Mouse (Mus musculus) spleen, postnatal 36 days (tissue): ENCODE measurements at regions not wholly inside any gene's neighbourhood (a gene's known extent, or its start where the extent isn't known, plus 50 kb on each side); places are given as distances from the start of the nearest gene placed in this dataset.

Experiments used
- DNase-seq, 2 experiments: peaks; one replicate each; pipeline ENCODE4 v3.0.0; 2022; ENCODE audit warnings: low spot score in 2 of 2, mixed read lengths in 1 of 2

DNA sequence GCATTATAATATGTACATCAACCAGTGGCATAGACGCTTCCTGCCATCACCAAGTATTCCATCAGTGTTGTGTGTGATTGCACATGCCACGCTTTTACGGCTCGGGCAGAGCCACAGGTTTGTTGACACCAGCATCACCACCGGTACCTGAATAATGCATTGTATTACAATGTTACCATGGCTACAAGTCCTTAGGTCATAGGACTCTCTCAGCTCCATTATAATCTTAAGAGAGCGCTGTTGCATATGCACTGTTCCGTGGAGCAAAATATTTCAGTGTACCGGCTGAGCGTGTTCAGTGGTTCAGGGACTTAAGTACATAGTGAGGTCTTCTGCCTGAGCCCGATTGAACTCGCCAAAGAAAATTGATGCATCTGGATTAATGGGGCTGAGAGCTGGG is 303.4 kb upstream of the Id4 start:
- DNase-seq, result no peak

DNA sequence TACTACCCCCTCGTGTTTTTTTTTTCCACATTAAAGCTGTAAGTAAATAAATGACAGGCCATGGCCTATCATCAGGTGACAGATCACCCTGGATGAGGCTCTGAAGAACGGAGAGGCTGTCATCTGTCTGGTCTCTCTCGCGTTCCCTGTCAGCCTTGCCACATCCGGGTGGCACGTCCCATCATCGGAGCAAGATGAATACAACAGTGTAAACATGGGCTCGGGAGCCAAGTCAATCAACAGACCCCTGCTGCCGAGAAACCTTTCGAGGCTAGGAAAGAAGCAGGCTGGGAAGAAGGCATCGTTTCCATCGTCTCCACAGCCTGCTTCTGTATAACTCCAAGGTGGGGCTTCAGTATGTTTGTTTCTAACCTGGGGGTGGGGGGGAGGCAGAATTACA is 286.8 kb upstream of the Id4 start:
- DNase-seq, result no peak

DNA sequence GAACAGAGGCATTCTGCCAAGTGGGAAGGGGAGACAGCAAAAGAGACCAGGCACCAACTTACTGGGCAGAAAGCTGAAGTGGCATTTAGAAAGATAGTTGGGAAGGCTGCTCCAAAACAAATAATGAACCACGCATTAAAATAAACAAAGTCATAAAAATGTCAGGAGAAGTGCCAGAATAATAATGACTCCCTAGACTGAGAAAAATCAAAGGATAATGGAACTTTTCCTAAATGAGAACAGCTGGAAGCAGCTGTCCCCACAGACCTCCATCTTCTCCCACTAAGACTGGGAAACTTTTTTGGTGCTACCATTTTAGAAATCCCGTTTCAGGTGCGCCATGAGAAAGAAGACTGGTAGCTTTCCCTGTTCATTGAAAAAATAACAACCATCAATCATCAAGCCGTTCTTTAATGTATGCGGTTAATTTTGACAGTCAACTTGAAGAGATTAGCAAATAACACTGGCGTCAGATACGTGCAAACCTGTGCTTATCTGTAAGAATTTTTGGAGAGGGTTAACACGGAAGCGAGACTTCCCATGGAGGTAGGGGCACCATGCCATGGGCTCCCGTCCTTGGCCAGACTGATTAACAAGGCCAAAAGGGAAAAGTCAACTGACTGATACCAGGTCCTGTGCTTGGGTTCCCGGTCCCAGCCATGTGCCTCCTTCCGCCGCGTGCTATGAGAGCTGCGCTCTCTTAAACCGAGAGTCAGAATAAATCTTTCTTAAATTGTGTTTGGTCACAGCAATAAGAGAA is 286.1 kb upstream of the Id4 start:
- no peak for DNase-seq

DNA sequence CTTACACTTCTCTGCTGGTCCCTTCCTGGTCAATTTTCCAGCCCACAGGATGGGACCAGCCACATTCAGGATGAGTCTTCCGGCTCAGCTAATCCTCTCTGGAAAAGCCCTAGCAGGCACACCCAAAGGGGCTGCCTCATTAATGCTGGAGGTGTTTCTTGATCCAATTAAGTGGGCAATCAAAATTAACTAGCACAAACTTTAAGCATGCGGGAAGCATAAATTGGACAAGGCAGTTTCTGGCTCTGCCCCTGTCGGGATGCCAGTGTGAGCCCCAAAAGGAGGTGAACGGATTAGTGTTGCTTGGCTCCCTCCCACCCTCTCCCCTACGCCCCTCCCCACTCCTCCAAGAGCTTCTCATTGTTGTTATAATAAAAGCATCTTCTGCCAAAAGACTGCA is 262.5 kb upstream of the Id4 start:
- no peak for DNase-seq

DNA sequence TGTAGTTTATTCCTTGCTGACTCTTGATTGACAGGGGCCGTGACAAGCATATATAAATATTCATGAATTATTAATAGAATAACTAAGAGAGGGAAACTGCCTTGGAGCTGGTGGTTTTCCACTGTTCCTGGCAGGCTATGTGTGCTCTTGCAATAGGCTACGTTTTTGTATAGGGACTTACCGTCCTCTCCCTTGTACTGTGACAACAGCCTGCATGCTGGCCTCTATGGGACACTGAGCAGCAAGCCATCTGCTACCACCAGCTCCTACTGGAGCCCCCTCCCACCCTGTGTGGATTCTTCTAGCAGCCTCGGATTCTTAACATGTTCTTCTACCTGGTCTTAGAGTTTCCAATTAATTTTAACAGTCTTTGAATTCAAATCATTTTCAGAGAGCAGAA is 261.6 kb upstream of the Id4 start:
- no peak for DNase-seq

DNA sequence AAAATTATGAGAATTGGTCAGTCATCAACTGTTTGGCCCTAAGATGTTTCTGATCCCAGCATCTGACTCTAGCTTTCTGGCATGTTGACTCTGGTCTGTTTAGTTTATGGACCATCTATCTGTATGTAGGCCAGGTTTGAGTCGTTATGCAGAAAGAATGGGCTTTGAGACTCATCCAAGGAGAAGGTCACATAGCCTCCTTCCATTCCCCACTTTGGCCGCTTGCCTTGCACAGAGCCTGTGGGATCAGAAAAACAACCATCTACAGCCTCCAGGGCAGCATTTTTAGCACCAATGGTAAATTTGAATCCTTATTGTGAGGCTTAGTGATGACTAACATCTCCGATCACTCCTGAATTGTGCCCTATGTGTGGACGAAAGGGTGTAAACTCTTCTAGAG is 257.9 kb upstream of the Id4 start:
- DNase-seq, result no peak

DNA sequence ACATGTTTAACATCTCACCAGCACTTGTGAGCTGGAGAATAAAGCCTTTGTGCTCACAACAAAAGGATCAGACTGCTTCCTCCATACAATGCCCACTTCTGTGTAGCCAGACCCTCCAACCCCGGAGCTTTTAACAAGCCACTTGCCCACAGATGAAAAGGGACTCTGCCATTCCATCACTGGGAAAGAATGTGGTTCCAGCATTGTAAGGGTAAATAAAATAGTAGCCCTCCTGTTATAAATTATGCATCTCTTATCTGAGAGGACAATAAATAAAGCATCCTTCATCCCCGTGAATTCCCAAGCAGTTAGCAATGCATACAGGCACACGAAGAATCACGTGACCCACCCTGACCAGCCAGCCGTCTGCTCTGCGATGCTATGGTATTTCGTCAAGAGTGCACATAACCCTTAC is 247.7 kb upstream of the Id4 start:
- DNase-seq, result no peak

DNA sequence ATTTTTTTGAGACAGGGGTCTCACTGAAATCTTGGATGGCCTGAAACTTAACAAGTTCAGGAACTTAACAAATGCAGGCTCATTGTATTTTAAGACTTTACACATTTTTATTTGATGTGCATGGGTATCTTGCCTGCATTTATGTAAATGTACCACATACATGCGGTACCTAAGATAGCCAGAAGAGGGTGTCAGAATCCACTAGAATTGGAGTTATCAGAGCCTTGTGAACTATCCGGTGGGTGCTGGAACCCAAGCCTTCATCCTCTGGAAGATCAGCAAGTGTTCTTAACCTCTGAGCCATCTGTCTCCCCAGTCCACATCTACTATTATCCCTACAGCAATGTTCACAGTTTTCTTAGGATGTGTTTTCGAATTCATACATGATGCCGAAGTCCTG is 245.7 kb upstream of the Id4 start:
- DNase-seq, result no peak

DNA sequence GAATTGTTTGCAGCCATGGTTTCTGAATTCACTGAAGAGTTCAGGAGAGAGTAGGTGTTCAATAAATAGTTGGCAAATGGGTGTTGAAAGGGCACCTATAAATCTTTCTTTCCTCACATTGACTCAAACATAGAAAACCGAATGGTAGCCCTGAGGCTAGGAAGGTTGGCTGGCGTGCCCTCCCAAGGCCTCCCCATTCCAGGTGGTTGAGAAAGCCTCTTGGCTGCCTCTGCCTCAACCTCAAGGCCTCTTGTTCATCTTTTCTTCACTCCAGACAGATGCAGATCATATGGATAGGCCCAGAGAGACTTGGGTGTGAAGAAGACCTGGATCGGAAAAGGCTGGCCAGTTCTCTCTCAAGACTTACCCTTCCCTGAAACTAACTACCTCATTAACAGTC is 245.0 kb upstream of the Id4 start:
- DNase-seq, result no peak

DNA sequence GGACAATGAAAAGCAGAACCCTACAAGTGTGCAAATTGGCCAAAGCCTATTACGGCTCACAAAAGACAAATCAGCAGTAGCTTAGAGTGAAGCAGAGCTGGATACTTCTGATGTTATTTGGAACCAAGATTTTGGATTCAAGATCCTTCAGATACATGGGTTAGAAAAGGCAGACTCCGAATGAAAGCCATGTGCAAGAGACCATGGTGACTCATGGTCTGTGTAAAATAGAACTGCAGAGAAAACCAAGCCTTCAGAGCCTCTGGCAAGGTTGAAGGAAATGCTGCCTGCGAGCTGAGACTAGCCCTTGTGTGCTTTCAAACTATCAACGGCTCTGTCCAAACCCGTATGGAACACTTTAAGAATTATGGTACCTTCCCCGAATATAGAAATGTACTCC is 244.4 kb upstream of the Id4 start:
- DNase-seq, result no peak

DNA sequence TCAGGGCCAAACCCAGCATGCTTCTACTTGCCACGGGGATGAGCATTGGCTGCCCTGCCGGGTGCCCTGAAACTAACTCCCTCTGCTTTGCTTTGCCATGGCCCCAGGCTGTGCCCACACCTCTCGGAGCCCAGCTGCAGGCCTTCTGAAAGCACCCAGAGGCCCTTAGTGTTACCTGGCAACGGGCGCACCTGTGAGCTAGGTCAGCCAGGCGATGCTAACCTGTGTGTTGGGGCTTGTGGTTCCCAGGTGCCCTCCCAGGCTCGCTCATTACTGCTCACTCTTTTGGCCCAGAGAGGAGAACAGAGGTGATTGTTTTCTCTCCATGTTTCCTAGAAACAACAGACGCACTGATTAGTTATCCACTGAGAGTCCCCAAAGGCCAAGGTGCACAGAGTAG is 243.4 kb upstream of the Id4 start:
- no peak for DNase-seq

DNA sequence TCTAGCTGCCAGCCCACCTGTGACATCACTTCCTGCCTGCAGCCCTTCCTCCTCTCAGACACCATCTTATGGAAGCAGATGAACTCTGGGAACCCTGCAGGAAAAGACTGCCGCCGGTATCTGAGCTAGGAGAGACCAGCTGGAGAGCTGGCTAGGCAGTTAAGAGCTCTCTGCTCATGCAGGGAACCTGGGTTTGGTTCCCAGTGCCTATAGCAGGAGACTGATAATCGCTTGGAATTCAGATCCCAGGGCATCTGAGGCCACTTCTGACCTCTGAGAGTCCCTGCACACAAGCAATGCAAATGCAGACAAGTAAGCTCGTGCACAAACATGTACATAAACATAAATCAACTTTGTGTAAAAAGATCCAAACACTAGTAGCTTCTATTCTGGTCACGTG is 242.4 kb upstream of the Id4 start:
- DNase-seq, result no peak

DNA sequence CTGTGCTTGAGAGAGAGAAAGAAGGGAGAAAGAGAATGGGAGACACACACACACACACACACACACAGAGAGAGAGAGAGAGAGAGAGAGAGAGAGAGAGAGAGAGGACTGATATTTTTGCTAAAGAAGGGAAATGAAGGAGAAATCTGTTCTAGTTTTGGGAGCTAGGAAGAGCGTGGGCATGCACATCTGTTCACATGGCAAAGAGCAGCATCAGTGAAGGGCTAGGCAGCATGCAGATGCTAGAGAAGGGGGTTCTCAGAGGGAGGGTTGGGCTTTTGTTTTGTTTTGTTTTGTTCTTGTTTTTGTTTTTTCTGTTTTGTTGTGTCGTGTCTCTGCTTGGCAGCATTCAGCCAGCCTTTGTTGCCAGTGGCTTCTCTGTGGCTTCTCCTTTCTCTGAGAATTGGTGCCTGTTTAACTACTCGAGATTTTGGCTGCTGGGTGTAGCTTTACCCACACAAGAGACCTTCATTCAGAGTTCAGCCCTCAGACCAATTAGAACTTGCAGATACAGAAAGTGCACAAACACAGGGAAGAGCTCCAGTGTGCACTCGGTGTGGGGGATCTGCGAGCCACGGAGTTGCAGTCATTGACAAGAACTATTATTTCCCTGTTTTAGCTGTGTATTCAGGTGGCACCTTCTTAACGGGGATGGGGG is 237.9 kb upstream of the Id4 start:
- no peak for DNase-seq

DNA sequence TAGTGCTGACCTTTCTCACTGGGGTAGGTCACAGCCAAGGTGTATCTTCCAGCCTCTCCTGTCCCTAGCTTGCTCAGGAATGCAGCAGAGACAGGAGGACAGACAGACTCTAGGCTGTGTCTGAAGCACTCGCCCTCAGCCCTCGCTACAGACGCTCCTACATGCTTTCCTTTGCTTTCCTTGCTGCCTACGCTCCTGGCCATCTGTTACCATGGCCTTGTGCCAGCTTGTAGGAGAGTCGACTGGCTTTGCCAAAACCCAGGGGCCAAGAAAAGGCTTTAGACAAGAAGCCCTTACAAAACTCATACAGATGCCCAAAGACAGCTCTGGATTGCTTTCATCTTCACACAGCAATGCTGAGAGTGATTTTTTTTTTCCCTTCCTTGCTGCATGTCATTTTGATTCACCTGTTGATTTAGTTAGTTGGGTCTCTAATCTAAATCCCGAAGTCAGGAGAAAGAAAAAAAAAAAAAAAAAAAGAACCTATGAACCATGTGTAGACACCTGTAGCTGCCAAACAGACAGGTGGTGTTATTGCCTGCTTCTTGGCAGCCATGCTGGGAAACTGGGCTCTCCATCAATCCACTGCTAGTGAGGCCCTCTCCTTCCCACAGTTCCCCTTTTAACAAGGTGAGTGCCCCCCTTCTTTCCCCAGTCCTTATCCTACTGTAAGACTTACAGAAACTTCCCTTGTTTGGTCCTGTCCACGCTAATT is 233.1 kb upstream of the Id4 start:
- DNase-seq, result peak in 1 of 2 experiments; percentile 6

DNA sequence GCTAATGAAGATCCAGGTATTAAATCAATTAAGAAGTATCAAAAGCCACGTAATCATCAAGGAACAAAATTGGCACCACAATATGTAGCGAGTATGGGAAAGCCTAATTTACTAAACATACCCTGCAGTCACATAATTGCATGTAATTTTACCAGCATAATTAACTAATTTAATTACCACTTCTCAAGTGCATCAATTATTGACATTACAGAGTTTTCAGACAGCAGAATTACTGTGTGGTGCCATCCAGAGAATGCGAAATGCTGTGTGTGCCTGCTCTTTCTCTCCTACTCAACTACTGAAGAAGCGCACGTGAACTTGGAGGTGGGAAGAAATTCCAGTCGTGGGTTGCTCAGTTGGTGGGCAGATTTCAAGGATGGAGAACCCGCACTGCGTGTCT is 229.5 kb upstream of the Id4 start:
- no peak for DNase-seq

DNA sequence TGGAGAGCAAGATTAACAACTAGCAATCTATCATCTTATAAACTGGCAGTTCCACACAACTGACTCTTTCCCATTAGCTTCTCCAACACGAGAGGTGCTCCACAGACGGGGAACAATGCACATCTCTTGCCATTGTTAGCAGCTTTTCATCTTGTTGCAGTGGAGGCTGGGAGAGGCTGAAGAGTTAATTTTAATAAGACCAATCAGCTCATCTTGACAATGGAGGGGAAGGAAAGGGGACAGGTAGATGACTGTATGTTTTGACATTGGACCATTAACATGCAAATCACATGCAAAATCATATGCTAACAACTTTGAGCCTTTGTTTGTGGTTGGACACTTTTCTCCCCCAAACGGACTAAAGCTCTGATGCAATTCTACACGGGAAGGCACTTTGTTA is 218.9 kb upstream of the Id4 start:
- no peak for DNase-seq

DNA sequence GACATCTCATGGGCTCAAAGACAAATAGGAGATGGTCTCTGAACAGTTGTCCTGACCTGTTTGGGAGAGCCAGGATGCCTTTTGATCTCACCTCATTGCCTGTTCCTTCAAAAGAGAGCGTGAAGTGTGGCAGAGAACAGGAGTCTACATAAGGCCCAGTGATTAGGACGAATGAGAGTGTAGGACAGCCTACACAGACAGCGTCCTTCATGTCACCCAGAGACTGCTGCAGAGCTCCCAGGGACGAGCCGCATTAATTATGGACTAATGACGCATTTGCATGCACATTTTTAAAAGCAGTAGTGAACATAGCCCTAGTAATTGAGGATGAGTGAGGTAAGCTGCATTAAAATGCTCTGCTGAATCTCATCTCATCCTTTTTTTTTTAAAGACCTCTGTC is 218.5 kb upstream of the Id4 start:
- no peak for DNase-seq

DNA sequence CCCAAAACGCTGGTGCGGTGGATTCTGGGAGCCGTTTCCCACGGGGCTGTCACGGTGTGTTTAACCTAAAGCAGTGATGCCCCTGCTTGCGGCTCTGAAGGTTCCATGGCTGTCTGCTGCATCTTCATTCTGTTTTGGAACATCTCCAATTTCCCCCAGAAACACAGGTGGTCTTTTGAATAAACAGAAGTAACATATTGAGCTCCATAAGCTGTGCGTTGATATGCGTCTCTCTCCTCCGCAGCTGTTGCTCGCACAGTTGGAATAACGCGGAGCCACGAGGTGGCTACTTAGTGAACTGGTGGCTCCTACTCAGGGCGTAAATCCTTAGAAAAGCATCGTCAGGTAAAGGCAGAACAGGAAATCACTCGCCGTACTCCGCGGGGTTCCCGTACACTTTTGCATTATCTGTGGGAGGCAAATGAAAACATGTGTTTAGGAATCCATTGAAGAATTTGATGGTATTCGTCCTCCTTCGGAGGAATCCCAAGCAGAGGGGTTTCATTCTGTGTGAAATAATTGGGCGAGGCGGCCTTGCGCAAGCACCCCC is 214.8 kb upstream of the Id4 start:
- no peak for DNase-seq

DNA sequence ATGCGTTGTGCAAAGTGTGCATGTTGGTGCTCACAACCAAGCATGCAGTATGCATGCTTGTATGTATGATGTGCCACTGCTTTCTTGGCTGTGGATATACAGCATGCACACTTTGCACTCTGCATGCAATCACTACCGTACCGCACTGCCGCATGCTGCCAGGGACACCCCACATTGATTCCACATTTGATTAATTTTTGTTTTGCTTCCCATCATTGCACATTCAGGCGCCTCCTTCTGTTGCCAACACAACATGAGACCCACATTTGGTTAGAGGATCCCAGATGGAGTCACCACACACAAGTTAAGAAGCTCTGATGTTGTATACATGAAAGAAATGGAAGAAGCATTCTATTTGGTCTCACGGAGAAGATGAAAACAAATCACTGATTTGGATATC is 211.2 kb upstream of the Id4 start:
- no peak for DNase-seq

DNA sequence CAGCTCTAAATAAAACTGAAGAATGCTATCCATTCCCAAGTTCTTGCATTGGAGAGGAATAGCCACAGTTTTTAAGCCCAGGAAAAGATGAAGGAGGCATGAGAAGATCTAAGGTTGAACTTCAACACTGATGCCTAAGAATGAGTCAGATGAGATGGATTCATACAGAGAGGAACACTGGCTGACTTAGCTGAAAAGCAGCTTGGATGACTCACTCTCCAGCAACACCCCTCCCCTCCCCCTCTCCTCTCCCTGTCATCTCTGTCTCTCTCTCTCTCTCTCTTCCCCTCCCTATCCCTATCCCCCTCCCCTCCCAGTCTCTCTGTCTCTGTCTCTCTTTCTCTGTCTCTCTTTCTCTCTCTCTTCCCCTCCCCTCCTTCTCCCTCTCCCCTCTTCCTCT is 186.4 kb upstream of the Id4 start:
- DNase-seq, result no peak

DNA sequence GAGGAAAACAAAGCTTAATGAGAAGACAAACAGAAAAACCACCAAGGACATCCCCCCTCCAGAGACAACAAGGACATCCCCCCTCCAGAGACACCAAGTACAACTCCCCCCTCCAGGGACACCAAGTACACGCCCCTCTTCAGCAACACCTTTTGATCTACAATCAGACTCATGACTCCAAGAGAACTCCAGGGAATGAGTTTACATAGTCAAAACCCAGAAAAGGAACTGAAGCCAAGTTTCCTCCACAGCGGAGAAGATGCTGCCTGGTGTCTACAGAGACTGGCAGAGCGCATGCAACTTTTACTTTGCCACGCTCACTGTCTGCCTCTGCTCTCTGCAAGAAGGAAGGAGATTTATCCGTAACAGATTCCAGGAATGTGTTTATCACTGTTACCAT is 185.7 kb upstream of the Id4 start:
- DNase-seq, result no peak

DNA sequence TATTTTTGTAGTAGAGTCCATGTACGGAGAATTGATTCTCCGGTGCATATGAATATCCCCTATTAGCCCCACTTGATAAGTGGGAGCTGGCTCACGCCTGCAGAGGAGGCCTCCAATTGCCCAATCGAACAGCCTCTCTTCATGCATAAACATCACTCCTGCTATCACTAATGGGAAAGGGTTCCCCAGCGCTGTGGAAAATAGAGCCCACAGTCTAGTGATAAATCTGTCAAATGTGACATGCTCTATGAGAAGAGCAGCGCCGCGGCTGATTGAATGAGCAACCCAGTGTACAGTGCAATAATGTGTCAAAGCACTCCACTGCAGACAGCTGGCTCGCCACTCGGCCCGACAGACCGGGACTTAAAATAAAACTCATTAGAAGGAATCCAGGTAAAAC is 182.8 kb upstream of the Id4 start:
- no peak for DNase-seq

DNA sequence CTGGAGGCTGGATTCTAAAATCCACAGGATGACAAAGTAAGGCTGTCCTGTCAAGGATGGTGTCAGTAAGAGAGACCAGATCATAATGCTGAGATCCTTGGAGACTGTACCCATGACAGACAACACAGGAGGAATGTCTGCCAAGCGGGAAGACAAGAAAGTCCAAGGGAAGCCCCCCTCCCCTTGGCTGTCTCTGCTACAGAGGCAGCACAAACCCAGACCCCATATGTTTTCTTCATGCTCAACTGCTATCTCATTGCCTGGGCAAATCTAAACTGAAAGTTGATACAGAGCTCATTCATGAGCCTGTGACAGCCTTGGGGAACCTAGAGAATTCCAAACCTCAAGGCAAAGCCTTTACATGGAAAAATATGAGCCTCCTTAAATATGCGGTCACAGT is 177.7 kb upstream of the Id4 start:
- DNase-seq, result no peak
